In the genomic region with DNA sequence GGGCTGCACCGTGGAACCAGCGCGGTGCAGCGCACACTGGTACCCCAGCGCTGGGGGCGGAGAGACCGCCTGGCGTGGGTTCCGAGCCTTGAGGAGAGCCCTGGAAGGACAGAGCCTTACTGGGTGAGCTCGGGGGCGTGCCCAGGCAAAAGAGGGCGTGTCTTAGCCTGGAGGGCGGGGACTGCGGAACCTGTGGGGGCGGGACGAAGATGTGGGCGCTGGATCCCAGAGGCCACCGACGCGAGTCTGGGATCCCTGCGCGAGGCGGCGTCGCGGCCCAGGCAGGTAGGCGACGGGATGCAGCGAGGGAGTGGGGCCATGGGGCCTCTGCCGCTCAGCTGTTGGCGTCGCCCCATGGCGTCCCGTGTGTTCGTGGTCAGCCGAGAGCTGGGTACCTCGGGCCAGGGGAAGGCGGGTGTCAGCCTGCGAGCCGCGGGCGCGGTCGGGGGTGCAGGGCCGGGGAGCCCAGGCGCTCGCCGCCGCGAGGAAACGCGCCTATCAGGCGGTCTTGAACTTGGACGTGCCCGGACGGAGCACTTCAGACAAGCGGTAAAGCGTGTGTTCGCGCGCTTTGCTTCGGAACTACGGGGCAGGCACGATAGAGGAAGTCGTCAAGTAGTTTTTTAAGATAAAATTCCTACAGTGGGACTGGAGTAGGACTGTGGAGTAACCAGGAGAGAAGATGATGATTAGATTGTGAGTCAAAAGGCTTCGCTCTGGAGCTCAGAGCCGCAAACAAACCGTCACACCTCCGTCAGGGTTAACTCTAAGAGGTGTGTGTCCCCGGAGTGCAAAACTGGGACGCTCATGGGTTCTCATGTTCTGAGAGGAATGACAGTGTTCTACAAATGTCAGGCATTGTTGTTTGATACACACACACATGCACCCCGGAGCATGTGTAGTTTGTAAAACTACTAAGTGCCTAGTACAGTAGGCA, we compare ENCODE assay signal across 8 mouse cellular contexts. TPM values are rescaled to one million over a fixed set of nuclear protein-coding genes. Genes with fewer than 3 reads are reported as not detected.
A peak's percentile ranks its signal among the peaks of the same experiment; 100 is the strongest.
DNase-seq lines count a peak whose midpoint lies in the region; ATAC-seq lines count a peak whose summit lies in the region.

Dennd2c (plus strand) TSS at position 151 of the 937 bp plus-strand sequence.

- peak within 1 kb of the TSS; percentile 64 for H3K9ac ChIP-seq in intestine, embryonic 14.5 days (ENCODE audit: low read length)

- H3K4me1 ChIP-seq in intestine, embryonic 14.5 days (replicated peaks; ENCODE audit: control insufficient read depth, insufficient read depth, low read length), result no peaks in the 10 kb centered on the region

- intact Hi-C loops in gastrocnemius, postnatal 36 days (cut with DNase I), result loop anchor here (5.0 kb wide), 1 partner anchor 65 kb away; no protein-coding TSS in a partner anchor
- intact Hi-C loops in left cerebral cortex, postnatal 10 days (cut with DNase I), result no loop called here

- ATAC-seq in intestine, embryonic 14.5 days (replicated peaks; ENCODE audit: low FRiP score, low TSS enrichment, low read depth), result peak; percentile 96
- peak; percentile 95 for ATAC-seq in megakaryocyte progenitor cell, adult 5-6 weeks (replicated peaks; ENCODE audit: poor library complexity)

- peak; percentile 97 for DNase-seq in adrenal gland, adult 2 months
- DNase-seq in embryo, embryonic 11.5 days (ENCODE audit: low read depth, low spot score), result peak; percentile 84
- DNase-seq in gastrocnemius, postnatal 36 days, result peak; percentile 92 to 96
- DNase-seq in intestine, embryonic 14.5 days (ENCODE audit: low spot score), result peak; percentile 99
- peak; percentile 49 to 91 for DNase-seq in left cerebral cortex, postnatal 10 days (ENCODE audit: extremely low spot score in 1 of 2, low spot score in 2 of 2)
- peak; percentile 80 to 84 for DNase-seq in right cerebral cortex, postnatal 10 days (ENCODE audit: low spot score in 2 of 2)
- DNase-seq in urinary bladder, postnatal 25 days (ENCODE audit: low spot score), result peak; percentile 98

- H3K27ac ChIP-seq in intestine, embryonic 14.5 days (ENCODE audit: low read depth), result peak within 1 kb of the TSS; percentile 40

- H3K9me3 ChIP-seq in intestine, embryonic 14.5 days (ENCODE audit: control insufficient read depth, low read length), result no peaks in the 10 kb centered on the region

- H3K4me2 ChIP-seq in intestine, embryonic 14.5 days (ENCODE audit: low read length), result peak within 1 kb of the TSS; percentile 82

- no peaks in the 10 kb centered on the region for H3K27me3 ChIP-seq in intestine, embryonic 14.5 days (replicated peaks; ENCODE audit: control insufficient read depth, insufficient read depth, low read length)

- no peaks in the 10 kb centered on the region for H3K36me3 ChIP-seq in intestine, embryonic 14.5 days (ENCODE audit: control insufficient read depth, insufficient read depth, low read length)

- WGBS in intestine, embryonic 14.5 days, result 1% methylated on average over 72 of the region's 72 CpGs

- peak within 1 kb of the TSS; percentile 72 for H3K4me3 ChIP-seq in intestine, embryonic 14.5 days (ENCODE audit: low read depth, low read length)

RNA-seq across cellular contexts. Expression of gene Dennd2c, which starts in this region (rescaled TPM):
- total RNA-seq in adrenal gland, adult 2 months (2021), result 1 to 10 TPM; 1.1 to 2.1 TPM
- polyA plus RNA-seq in adrenal gland, adult 2 months (2012; rRNA removed), result 0.13 and 0.25 TPM in 2 replicates
- 1 to 10 TPM; 2.0 to 2.5 TPM for total RNA-seq in gastrocnemius, postnatal 36 days (2021)
- polyA plus RNA-seq in intestine, embryonic 14.5 days (2014; fragmentation: Nextera tagmentation; extraction: Ambion mirVana), result 3.4 and 5.4 TPM in 2 replicates
- total RNA-seq in left cerebral cortex, postnatal 10 days (2021), result 1 to 10 TPM in 1 of 2 experiments, under 1 TPM in 1; 0.95 to 1.2 TPM
- total RNA-seq in megakaryocyte progenitor cell, adult 5-6 weeks (2015), result 1.1 and 1.4 TPM in 2 replicates
- total RNA-seq in megakaryocyte progenitor cell, adult 5-6 weeks (2017), result 0.54 and 1.1 TPM in 2 replicates

Comparison
In these comparisons a context has a peak if more than half of its experiments do, and no peak if none do; other contexts are left out.
1. Peak in every context shown above with its lines: DNase-seq, ATAC-seq, H3K4me3 ChIP-seq and H3K27ac ChIP-seq.